Mouse (Mus musculus) cerebellum, adult 2 months (tissue): Measurements from ENCODE around the gene Atxn7l3.

Experiments
- CTCF ChIP-seq: fragments of 200-500 bp; IDR thresholded peaks from 2 replicates; pipeline ENCODE4 v1.5.1; 2011; ENCODE audit warnings: low read depth, mild to moderate bottlenecking, control low read depth, low read length, moderate library complexity, borderline replicate concordance; ENCODE audit not compliant: insufficient read depth
- POLR2A ChIP-seq: fragments of 200-500 bp; IDR thresholded peaks from 2 replicates; pipeline ENCODE4 v1.6.1; 2011; ENCODE audit warnings: low read length, control low read depth, borderline replicate concordance; ENCODE audit not compliant: insufficient read depth

DNA sequence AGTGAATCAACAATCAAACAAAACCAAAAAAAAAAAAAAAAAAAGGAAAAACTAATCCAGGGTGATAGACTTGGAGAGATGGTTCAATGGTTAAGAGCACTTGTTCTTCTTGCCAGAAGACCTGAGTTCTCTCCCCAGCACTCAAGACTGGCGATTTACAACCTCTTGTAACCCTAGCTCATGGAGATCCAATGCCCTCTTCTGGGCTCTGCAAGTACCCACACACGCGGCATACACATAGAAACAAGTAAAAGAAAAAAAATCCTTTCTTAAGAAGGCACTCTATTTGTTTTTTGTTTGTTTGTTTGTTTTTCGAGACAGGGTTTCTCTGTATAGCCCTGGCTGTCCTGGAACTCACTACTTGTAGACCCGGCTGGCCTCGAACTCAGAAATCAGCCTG lies 12.5 kb downstream of the Atxn7l3 start:
- TF ChIP-seq CTCF, result no peak
- TF ChIP-seq POLR2A, result no peak
